Mouse (Mus musculus) E14TG2a.4 (cell line): Measurements from ENCODE around the gene Hoxa10.

Experiments
- H3K27me3 ChIP-seq: 2 replicates; pipeline ENCODE4 v1.6.1; 2014; ENCODE audit warnings: low read length, control low read depth; ENCODE audit not compliant: insufficient read depth
- H3K36me3 ChIP-seq: 2 replicates; pipeline ENCODE4 v1.6.1; 2014; ENCODE audit warnings: low read length, control low read depth; ENCODE audit not compliant: insufficient read depth
- H3K4me1 ChIP-seq: replicated peaks from 2 replicates; pipeline ENCODE4 v1.6.1; 2014; ENCODE audit warnings: low read depth, low read length, control low read depth
- H3K4me3 ChIP-seq: replicated peaks from 2 replicates; pipeline ENCODE4 v1.5.1; 2014; ENCODE audit warnings: mild to moderate bottlenecking, low read length
- H3K9me3 ChIP-seq: 2 replicates; pipeline ENCODE4 v1.6.1; 2014; ENCODE audit warnings: low read length, control low read depth
- CTCF ChIP-seq: conservative IDR thresholded peaks from 2 replicates; pipeline ENCODE4 v1.5.1; 2014; ENCODE audit warnings: low read length
- NANOG ChIP-seq: IDR thresholded peaks from 2 replicates; pipeline ENCODE4 v1.6.1; 2014; ENCODE audit warnings: borderline replicate concordance, low read length, mixed read lengths
- POU5F1 ChIP-seq: IDR thresholded peaks from 2 replicates; pipeline ENCODE4 v1.6.1; 2014; ENCODE audit warnings: low read length, borderline replicate concordance

The Hoxa10 gene

GRCm38 (mm10) chr6:52266666-52266985, 26.0 kb upstream of the Hoxa10 start:
- Histone ChIP-seq H3K27me3 (peaks cover 97% of the 10 kb centered on the region), H3K4me3 (no peak overlapping the region), H3K36me3 (no peaks in the 10 kb centered on the region), H3K9me3 (no peaks in the 10 kb centered on the region), H3K4me1 (peaks cover 58% of the 10 kb centered on the region)
- TF ChIP-seq POU5F1 (no peak), CTCF (no peak), NANOG (no peak)

GRCm38 (mm10) chr6:52265913-52266665, 25.4 kb upstream of the Hoxa10 start:
- Histone ChIP-seq H3K4me3 (no peak overlapping the region), H3K4me1 (peaks cover 60% of the 10 kb centered on the region), H3K27me3 (peaks cover 97% of the 10 kb centered on the region), H3K9me3 (no peaks in the 10 kb centered on the region), H3K36me3 (no peaks in the 10 kb centered on the region)
- TF ChIP-seq POU5F1 (no peak), CTCF (no peak), NANOG (no peak)

GRCm38 (mm10) chr6:52265306-52265912, 24.8 kb upstream of the Hoxa10 start:
- no peaks in the 10 kb centered on the region for H3K36me3 ChIP-seq
- no peaks in the 10 kb centered on the region for H3K9me3 ChIP-seq
- H3K27me3 ChIP-seq: peaks cover 94% of the 10 kb centered on the region
- peaks cover 55% of the 10 kb centered on the region for H3K4me1 ChIP-seq
- no peak overlapping the region for H3K4me3 ChIP-seq
- TF ChIP-seq POU5F1 (no peak), NANOG (no peak), CTCF (no peak)

GRCm38 (mm10) chr6:52264106-52264790, 23.6 kb upstream of the Hoxa10 start:
- peaks cover 91% of the 10 kb centered on the region for H3K27me3 ChIP-seq
- no peaks in the 10 kb centered on the region for H3K36me3 ChIP-seq
- H3K9me3 ChIP-seq: no peaks in the 10 kb centered on the region
- no peak overlapping the region for H3K4me3 ChIP-seq
- peaks cover 54% of the 10 kb centered on the region for H3K4me1 ChIP-seq
- TF ChIP-seq NANOG (no peak), POU5F1 (no peak), CTCF (no peak)

GRCm38 (mm10) chr6:52263321-52263585, 22.6 kb upstream of the Hoxa10 start:
- peaks cover 91% of the 10 kb centered on the region for H3K27me3 ChIP-seq
- TF ChIP-seq NANOG (no peak), POU5F1 (no peak), CTCF (no peak)
- no peaks in the 10 kb centered on the region for H3K36me3 ChIP-seq

GRCm38 (mm10) chr6:52262463-52263320, 22.0 kb upstream of the Hoxa10 start:
- H3K36me3 ChIP-seq: no peaks in the 10 kb centered on the region
- no peak for TF ChIP-seq NANOG
- no peak for TF ChIP-seq CTCF
- TF ChIP-seq POU5F1: no peak
- H3K4me1 ChIP-seq: peaks cover 43% of the 10 kb centered on the region
- no peaks in the 10 kb centered on the region for H3K9me3 ChIP-seq
- no peak overlapping the region for H3K4me3 ChIP-seq
- peaks cover 89% of the 10 kb centered on the region for H3K27me3 ChIP-seq

More at GRCm38 (mm10) chr6:52263321-52263585, 22.6 kb upstream of the Hoxa10 start:
- H3K9me3 ChIP-seq: no peaks in the 10 kb centered on the region
- peaks cover 46% of the 10 kb centered on the region for H3K4me1 ChIP-seq
- no peak overlapping the region for H3K4me3 ChIP-seq

- Histone ChIP-seq H3K36me3 (no peaks in the 10 kb centered on the region), H3K27me3 (peaks cover 90% of the 10 kb centered on the region), H3K4me1 (peaks cover 43% of the 10 kb centered on the region), H3K4me3 (no peak overlapping the region), H3K9me3 (no peaks in the 10 kb centered on the region)
- TF ChIP-seq POU5F1: no peak
- TF ChIP-seq CTCF: no peak
- no peak for TF ChIP-seq NANOG
Measured at GRCm38 (mm10) chr6:52261751-52262462, 21.3 kb upstream of the Hoxa10 start.
